Mouse (Mus musculus): ENCODE measurements at regions not wholly inside any gene's neighbourhood (a gene's known extent, or its start where the extent isn't known, plus 50 kb on each side); places are given as distances from the start of the nearest gene placed in this dataset.

- no peaks in the 10 kb centered on the region for H3K4me1 ChIP-seq (ENCODE audit: control insufficient read depth, insufficient read depth, low read length)
- H3K27ac ChIP-seq (ENCODE audit: control insufficient read depth, insufficient read depth, low read depth, low read length, poor library complexity) = no peak overlapping the region
- no peak overlapping the region for H3K4me3 ChIP-seq (replicated peaks; ENCODE audit: control insufficient read depth, low read depth, low read length)
- 86% methylated on average over 2 of the region's 2 CpGs for WGBS
- TF ChIP-seq CTCF (IDR thresholded peaks at IDR 0.05; ENCODE audit: control insufficient read depth, insufficient read depth, low read length) = no peak
- no peak for TF ChIP-seq POLR2A (IDR thresholded peaks at IDR 0.05; ENCODE audit: borderline replicate concordance, control insufficient read depth, low read depth, low read length)
Measured at GRCm38 (mm10) chr2:48477336-48477735, 336.6 kb upstream of the Acvr2a start.

DNA sequence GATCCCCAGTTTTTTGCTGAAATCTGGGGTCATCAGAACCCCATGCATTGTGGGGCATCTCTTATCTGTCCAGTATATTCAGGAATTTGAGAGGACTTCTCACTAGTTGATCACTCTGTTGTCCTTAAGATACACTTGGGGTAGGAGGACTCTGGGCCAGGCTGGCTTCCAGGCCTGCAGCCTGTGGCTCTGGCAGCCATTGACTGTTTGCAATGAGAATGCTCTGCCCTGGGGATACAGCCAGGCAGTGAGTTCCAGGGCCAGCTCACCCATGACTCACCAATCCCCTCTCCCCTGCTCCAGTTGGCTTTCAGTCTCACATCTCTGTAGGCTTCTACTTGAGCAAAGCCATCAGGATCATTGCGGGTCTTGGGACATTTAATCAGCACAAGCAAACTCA is 334.3 kb upstream of the Acvr2a start:
- 91% methylated on average over 1 of the region's 1 CpGs for WGBS
- no peak for TF ChIP-seq POLR2A (IDR thresholded peaks at IDR 0.05; ENCODE audit: borderline replicate concordance, control insufficient read depth, low read depth, low read length)
- no peak for TF ChIP-seq CTCF (IDR thresholded peaks at IDR 0.05; ENCODE audit: control insufficient read depth, insufficient read depth, low read length)
- H3K4me3 ChIP-seq (replicated peaks; ENCODE audit: control insufficient read depth, low read depth, low read length) = no peak overlapping the region
- no peak overlapping the region for H3K27ac ChIP-seq (ENCODE audit: control insufficient read depth, insufficient read depth, low read depth, low read length, poor library complexity)
- no peaks in the 10 kb centered on the region for H3K4me1 ChIP-seq (ENCODE audit: control insufficient read depth, insufficient read depth, low read length)

- Histone ChIP-seq H3K4me3 (replicated peaks; ENCODE audit: control insufficient read depth, low read depth, low read length) (no peak overlapping the region), H3K27ac (ENCODE audit: control insufficient read depth, insufficient read depth, low read depth, low read length, poor library complexity) (no peak overlapping the region), H3K4me1 (ENCODE audit: control insufficient read depth, insufficient read depth, low read length) (no peaks in the 10 kb centered on the region)
- TF ChIP-seq POLR2A (IDR thresholded peaks at IDR 0.05; ENCODE audit: borderline replicate concordance, control insufficient read depth, low read depth, low read length) (no peak), CTCF (IDR thresholded peaks at IDR 0.05; ENCODE audit: control insufficient read depth, insufficient read depth, low read length) (no peak)
- WGBS = 81% methylated on average over 9 of the region's 9 CpGs
Measured at GRCm38 (mm10) chr2:48480428-48481191, 333.3 kb upstream of the Acvr2a start.

DNA sequence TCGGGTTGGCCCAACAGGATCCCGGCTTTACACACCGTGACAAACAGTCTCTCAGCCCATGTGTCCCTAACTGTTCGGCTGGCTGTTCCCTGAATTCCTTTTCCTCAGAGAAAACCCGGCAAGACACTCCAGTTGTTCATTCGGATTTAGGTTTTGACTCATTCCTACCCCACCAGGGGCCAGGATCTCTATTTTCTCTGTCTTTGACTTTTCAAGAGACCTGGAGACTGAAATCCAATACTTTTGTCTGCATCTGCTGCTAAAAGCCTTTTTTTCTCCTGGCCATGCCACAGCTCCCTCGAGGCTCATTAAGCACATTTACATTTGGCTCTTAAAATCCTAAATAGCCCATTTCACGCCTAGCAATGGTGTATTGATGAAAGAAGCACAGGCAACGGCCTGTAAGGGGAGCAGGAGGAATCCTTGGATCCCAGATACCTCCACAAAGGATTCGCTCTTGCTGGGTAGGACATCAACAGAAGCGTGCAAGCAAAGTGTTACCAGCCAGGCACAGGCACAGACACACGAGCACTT is 332.6 kb upstream of the Acvr2a start:
- Histone ChIP-seq H3K27ac (ENCODE audit: control insufficient read depth, insufficient read depth, low read depth, low read length, poor library complexity) (no peak overlapping the region), H3K4me1 (ENCODE audit: control insufficient read depth, insufficient read depth, low read length) (no peaks in the 10 kb centered on the region), H3K4me3 (replicated peaks; ENCODE audit: control insufficient read depth, low read depth, low read length) (no peak overlapping the region)
- TF ChIP-seq CTCF (IDR thresholded peaks at IDR 0.05; ENCODE audit: control insufficient read depth, insufficient read depth, low read length) = no peak
- TF ChIP-seq POLR2A (IDR thresholded peaks at IDR 0.05; ENCODE audit: borderline replicate concordance, control insufficient read depth, low read depth, low read length) = no peak
- WGBS = 80% methylated on average over 12 of the region's 12 CpGs

GRCm38 (mm10) chr2:48493574-48493973 is 320.3 kb upstream of the Acvr2a start:
- H3K27ac ChIP-seq (ENCODE audit: control insufficient read depth, insufficient read depth, low read depth, low read length, poor library complexity) = no peak overlapping the region

GRCm38 (mm10) chr2:48494065-48494464 is 319.8 kb upstream of the Acvr2a start:
- no peak overlapping the region for H3K27ac ChIP-seq (ENCODE audit: control insufficient read depth, insufficient read depth, low read depth, low read length, poor library complexity)
- no peak overlapping the region for H3K4me3 ChIP-seq (replicated peaks; ENCODE audit: control insufficient read depth, low read depth, low read length)
- TF ChIP-seq POLR2A (IDR thresholded peaks at IDR 0.05; ENCODE audit: borderline replicate concordance, control insufficient read depth, low read depth, low read length) (no peak), CTCF (IDR thresholded peaks at IDR 0.05; ENCODE audit: control insufficient read depth, insufficient read depth, low read length) (no peak)
- WGBS = 74% methylated on average over 2 of the region's 2 CpGs
- no peaks in the 10 kb centered on the region for H3K4me1 ChIP-seq (ENCODE audit: control insufficient read depth, insufficient read depth, low read length)

More at GRCm38 (mm10) chr2:48493574-48493973, 320.3 kb upstream of the Acvr2a start:
- TF ChIP-seq CTCF (IDR thresholded peaks at IDR 0.05; ENCODE audit: control insufficient read depth, insufficient read depth, low read length) = no peak
- TF ChIP-seq POLR2A (IDR thresholded peaks at IDR 0.05; ENCODE audit: borderline replicate concordance, control insufficient read depth, low read depth, low read length) = no peak
- H3K4me1 ChIP-seq (ENCODE audit: control insufficient read depth, insufficient read depth, low read length) = no peaks in the 10 kb centered on the region
- WGBS = 86% methylated on average over 3 of the region's 3 CpGs
- no peak overlapping the region for H3K4me3 ChIP-seq (replicated peaks; ENCODE audit: control insufficient read depth, low read depth, low read length)

DNA sequence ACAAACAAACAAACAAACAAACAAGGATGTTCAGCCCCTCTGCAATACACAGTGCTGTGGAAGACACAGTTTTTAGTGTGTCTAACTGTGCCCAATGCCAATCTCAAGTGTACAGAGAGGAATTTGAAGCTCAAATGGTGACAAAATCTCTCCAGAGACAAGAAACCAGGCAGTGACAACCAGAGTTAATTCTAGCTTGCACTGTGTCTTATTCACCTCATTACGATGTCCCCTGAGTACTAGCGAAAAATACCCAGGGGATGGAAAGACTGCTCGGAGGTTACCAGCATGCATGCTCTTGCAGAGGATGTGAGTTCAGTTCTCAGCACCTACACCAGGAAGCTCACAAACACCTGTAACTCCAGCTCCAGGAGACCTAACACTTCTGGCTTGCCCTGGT is 319.3 kb upstream of the Acvr2a start:
- Histone ChIP-seq H3K27ac (ENCODE audit: control insufficient read depth, insufficient read depth, low read depth, low read length, poor library complexity) (no peak overlapping the region), H3K4me1 (ENCODE audit: control insufficient read depth, insufficient read depth, low read length) (no peaks in the 10 kb centered on the region), H3K4me3 (replicated peaks; ENCODE audit: control insufficient read depth, low read depth, low read length) (no peak overlapping the region)
- WGBS = 92% methylated on average over 3 of the region's 3 CpGs
- no peak for TF ChIP-seq CTCF (IDR thresholded peaks at IDR 0.05; ENCODE audit: control insufficient read depth, insufficient read depth, low read length)
- TF ChIP-seq POLR2A (IDR thresholded peaks at IDR 0.05; ENCODE audit: borderline replicate concordance, control insufficient read depth, low read depth, low read length) = no peak

DNA sequence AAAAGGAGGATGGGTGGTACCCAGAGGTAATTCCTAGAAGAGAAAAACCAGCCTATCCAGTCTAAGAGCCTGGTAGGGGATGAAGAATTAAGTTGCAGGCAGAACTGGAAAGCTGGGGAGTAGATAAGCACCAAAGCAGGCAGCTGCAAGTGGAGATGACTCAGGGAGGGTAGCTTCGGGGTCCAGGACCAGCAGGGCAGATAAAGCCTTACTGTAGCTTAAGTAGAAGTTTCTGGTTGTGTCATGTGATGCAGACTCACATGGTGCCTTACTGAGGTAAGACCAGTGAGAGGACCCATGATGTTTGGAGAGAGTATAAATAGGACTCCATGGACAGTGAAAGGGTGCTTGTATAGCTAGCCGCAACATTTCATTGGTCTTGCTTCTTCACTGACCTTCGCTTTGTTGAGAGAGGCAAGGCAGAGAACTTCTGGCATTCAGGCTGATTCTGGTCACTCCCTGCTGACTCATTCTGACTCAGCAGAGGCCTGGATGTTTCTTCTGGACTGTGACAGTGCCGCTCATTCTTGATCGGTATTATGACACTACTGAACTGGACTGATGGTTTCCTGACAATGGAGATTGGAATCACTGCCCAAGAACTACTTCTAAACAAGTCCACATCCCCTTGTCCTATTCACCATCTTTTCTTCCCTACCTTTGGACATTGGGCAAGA is 315.7 kb upstream of the Acvr2a start:
- TF ChIP-seq CTCF (IDR thresholded peaks at IDR 0.05; ENCODE audit: control insufficient read depth, insufficient read depth, low read length) (no peak), POLR2A (IDR thresholded peaks at IDR 0.05; ENCODE audit: borderline replicate concordance, control insufficient read depth, low read depth, low read length) (no peak)
- Histone ChIP-seq H3K27ac (ENCODE audit: control insufficient read depth, insufficient read depth, low read depth, low read length, poor library complexity) (no peak overlapping the region), H3K4me3 (replicated peaks; ENCODE audit: control insufficient read depth, low read depth, low read length) (no peak overlapping the region), H3K4me1 (ENCODE audit: control insufficient read depth, insufficient read depth, low read length) (no peaks in the 10 kb centered on the region)
- 86% methylated on average over 5 of the region's 5 CpGs for WGBS
